Mouse (Mus musculus) Patski (cell line): Measurements from ENCODE around the gene Lipa. TPM values are rescaled to one million over a fixed set of nuclear protein-coding genes. Genes with fewer than 3 reads are reported as not detected.
A peak's percentile ranks its signal among the peaks of the same experiment; 100 is the strongest.

Experiments used
- ATAC-seq: fragments of 100-300 bp; one replicate; pipeline ENCODE4 v1.8.0; 2021
- CTCF ChIA-PET: fragments of 350-600 bp; sonication (Branson Sonifier 250); formaldehyde crosslinking; loops from one replicate; lab custom pipeline; 2022; ENCODE audit warnings: inconsistent platforms; lab: Charles Lee
- POLR2A ChIA-PET: fragments of 350-600 bp; sonication (Branson Sonifier 250); formaldehyde crosslinking; loops from one replicate; lab custom pipeline; 2022; ENCODE audit warnings: antibody characterized with exemption, inconsistent platforms; lab: Charles Lee
- DNase-seq: peaks from one replicate; pipeline ENCODE4 v3.0.0-alpha.2; 2011; ENCODE audit warnings: low read depth, low spot score
- H3K27me3 ChIP-seq: fragments of 371-371 bp; one replicate; pipeline ENCODE4 v1.5.1; 2021
- CTCF ChIP-seq: fragments of 100-300 bp; IDR thresholded peaks from one replicate; pipeline ENCODE4 v1.5.1; 2021
- in situ Hi-C: fragments of 300-500 bp; cut with MboI; formaldehyde crosslinking; loops from 3 replicates; pipeline ENCODE4 v1.11.1; 2018; ENCODE audit warnings: low pct_unique_long_range_greater_than_20kb, mixed read lengths
- polyA plus RNA-seq: library from polyadenylated mRNA; unstranded; gene quantifications from one replicate; pipeline ENCODE4 v1.2.3, GENCODE M21; 2021

Lipa gene
- 85.1 TPM for polyA plus RNA-seq

- TF ChIP-seq CTCF: no peak
- ATAC-seq: peak; percentile 100
- DNase-seq: peak; percentile 70
- POLR2A ChIA-PET: interaction anchor here (0.5 to 0.7 kb wide), 4 partner anchors 36 to 321 kb away, joined by 3 to 7 read pairs (median 3); partner anchors contain the start of genes Ifit1 and Ifit1bl2
- in situ Hi-C loops: no loop called here
- H3K27me3 ChIP-seq: no peaks in the 10 kb centered on the region
- CTCF ChIA-PET: interaction anchor here (0.6 to 2.4 kb wide), 17 partner anchors 10 to 316 kb away, joined by 3 to 13 read pairs (median 3); partner anchors contain the start of gene Ifit2
Measured at GRCm38 (mm10) chr19:34526941-34527682, at the start of gene Lipa. Gene Lipa (minus strand): TSS chr19:34527474.

DNA sequence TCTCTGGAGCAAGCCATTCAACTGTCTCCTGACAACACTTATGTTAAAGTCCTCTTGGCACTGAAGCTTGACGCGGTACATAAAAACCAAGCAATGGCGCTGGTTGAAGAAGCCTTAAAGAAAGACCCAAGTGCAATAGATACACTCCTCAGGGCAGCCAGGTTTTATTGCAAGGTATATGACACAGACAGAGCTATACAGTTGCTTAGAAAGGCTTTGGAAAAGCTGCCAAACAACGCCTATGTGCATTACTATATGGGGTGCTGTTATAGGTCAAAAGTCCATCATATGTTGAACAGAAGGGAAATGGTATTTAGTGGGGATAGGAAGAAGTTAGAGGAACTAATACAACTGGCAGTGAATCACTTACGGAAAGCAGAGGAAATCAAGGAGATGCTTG, 46.4 kb upstream of the Lipa start:
- CTCF ChIA-PET: interaction anchor here (2.7 kb wide), 1 partner anchor 23 kb away, joined by 11 read pairs; the partner anchor contains the start of gene Ifit2
- POLR2A ChIA-PET: no interaction called here
- DNase-seq: no peak
- TF ChIP-seq CTCF: no peak
- no peak for ATAC-seq
- in situ Hi-C loops: no loop called here
- H3K27me3 ChIP-seq: no peaks in the 10 kb centered on the region

GRCm38 (mm10) chr19:34571080-34571479, 43.8 kb upstream of the Lipa start:
- in situ Hi-C loops: no loop called here
- ChIA-PET CTCF (interaction anchor here (1.2 to 2.5 kb wide), 4 partner anchors 10 to 396 kb away, joined by 3 to 15 read pairs (median 5); partner anchors contain the start of gene Ifit2), POLR2A (no interaction called here)
- no peak for TF ChIP-seq CTCF
- no peaks in the 10 kb centered on the region for H3K27me3 ChIP-seq
- ATAC-seq: no peak
- no peak for DNase-seq

DNA sequence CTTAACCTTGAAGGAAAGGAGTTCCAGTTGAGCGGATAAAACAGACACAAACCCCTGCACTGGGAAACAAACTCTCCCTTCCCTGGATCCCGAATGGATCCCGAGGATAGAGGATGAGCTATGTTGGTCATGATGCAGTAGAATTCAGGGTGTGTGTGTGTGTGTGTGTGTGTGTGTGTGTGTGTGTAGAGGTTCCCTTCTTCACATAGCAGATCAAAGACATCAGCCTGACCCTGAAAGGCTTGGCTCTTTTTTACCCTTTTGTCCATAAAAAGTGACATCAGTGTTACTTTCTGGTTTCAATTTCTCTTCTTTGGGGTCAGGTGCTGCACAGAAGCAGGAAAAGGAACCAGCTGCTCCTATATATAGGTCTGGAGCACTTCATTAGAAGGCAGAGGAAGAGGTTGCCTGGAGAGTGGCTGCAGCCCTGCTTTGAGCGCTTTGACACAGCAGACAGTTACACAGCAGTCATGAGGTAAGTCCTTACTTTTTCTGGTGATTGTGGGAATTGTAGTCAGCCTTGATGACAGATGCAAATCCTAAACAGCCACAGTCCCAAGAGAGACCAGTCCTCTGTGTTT, 42.7 kb upstream of the Lipa start:
- in situ Hi-C loops: no loop called here
- TF ChIP-seq CTCF: no peak
- DNase-seq (no peak), ATAC-seq (peak; percentile 66)
- no peaks in the 10 kb centered on the region for H3K27me3 ChIP-seq
- POLR2A ChIA-PET: no interaction called here
- CTCF ChIA-PET: interaction anchor here (0.6 to 2.5 kb wide), 7 partner anchors 11 to 61 kb away, joined by 3 to 15 read pairs (median 4); partner anchors contain the start of gene Ifit2

GRCm38 (mm10) chr19:34568988-34569895, 42.0 kb upstream of the Lipa start:
- ChIA-PET CTCF (interaction anchor here (0.6 to 2.5 kb wide), 9 partner anchors 10 to 62 kb away, joined by 3 to 15 read pairs (median 4); partner anchors contain the start of gene Ifit2), POLR2A (interaction anchor here (1.1 kb wide), 1 partner anchor 15 kb away, joined by 3 read pairs; no protein-coding TSS in a partner anchor)
- DNase-seq: peak; percentile 31
- no peaks in the 10 kb centered on the region for H3K27me3 ChIP-seq
- in situ Hi-C loops: no loop called here
- ATAC-seq: no peak
- TF ChIP-seq CTCF: no peak

DNA sequence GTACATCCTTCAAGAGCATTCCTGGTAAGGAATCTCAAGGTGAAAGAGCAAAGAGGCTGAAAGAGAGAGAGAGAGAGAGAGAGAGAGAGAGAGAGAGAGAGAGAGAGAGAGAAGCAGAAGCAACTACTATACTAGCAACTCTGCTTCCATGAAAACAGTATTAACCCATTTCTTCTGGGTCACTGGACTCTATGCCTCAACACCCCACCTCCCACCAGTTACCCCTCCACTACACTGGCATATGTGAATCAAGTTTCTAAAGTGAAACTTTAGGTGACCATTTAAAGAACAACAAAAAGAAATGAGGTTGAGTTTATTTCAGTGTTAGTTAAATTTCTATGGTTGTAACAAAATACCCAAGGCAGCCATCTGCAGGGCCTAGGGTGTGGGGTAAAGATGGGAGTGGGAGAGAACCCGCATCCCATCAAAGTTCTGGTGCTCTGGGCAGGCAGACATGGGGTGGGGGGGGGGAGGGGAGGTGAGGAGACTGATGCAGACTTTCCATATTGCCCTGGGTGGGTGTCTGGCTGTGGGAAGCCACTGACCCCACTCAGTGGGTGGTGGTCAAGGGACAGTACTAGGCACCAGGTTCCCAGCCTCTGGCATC, 39.0 kb upstream of the Lipa start:
- no peak for TF ChIP-seq CTCF
- ATAC-seq (no peak), DNase-seq (no peak)
- CTCF ChIA-PET: interaction anchor here (1.3 to 1.5 kb wide), 2 partner anchors 13 to 14 kb away, joined by 3 to 4 read pairs; no protein-coding TSS in a partner anchor
- POLR2A ChIA-PET: no interaction called here
- H3K27me3 ChIP-seq: no peaks in the 10 kb centered on the region
- in situ Hi-C loops: no loop called here

- in situ Hi-C loops: no loop called here
- POLR2A ChIA-PET: interaction anchor here (0.6 to 0.7 kb wide), 3 partner anchors 33 to 224 kb away, joined by 3 to 9 read pairs (median 7); no protein-coding TSS in a partner anchor
Measured at GRCm38 (mm10) chr19:34562556-34562955, 35.3 kb upstream of the Lipa start.

DNA sequence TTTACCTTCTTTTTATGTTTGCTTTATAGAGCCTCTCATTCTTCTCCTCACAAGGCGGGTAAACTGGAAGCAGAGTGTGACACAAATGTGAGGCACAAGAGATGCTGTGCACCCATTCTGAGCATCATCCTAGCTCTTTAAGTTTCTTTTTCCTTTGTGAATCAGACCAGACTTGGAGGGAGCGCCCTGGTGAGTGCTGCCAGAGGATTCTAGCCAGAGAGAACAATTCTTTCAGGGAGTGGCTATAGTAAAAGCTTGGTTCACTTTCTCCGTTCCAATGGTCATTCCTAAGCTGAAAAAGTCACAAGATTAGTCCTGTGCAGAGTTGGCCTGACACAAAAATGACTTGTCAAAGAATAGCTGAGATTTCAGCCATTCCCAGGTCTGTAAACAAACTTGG, 29.3 kb upstream of the Lipa start:
- in situ Hi-C loops: no loop called here
- no peak for DNase-seq
- H3K27me3 ChIP-seq: no peaks in the 10 kb centered on the region
- ChIA-PET POLR2A (no interaction called here), CTCF (interaction anchor here (1.5 to 1.9 kb wide), 4 partner anchors 12 to 80 kb away, joined by 3 to 6 read pairs (median 3); no protein-coding TSS in a partner anchor)
- TF ChIP-seq CTCF: no peak
- no peak for ATAC-seq

More at GRCm38 (mm10) chr19:34562556-34562955, 35.3 kb upstream of the Lipa start:
- CTCF ChIA-PET: interaction anchor here (2.5 kb wide), 1 partner anchor 9 kb away, joined by 10 read pairs; no protein-coding TSS in a partner anchor
- DNase-seq: no peak
- ATAC-seq: no peak
- no peaks in the 10 kb centered on the region for H3K27me3 ChIP-seq
- TF ChIP-seq CTCF: no peak

GRCm38 (mm10) chr19:34554061-34554460, 26.8 kb upstream of the Lipa start:
- no peaks in the 10 kb centered on the region for H3K27me3 ChIP-seq
- ChIA-PET POLR2A (interaction anchor here (0.5 to 1.2 kb wide), 4 partner anchors 10 to 107 kb away, joined by 3 to 5 read pairs (median 3); no protein-coding TSS in a partner anchor), CTCF (interaction anchor here (0.7 to 6.9 kb wide), 4 partner anchors 9 to 32 kb away, joined by 3 to 41 read pairs (median 7); no protein-coding TSS in a partner anchor)
- DNase-seq: no peak
- in situ Hi-C loops: no loop called here
- TF ChIP-seq CTCF: no peak
- no peak for ATAC-seq
